Mouse (Mus musculus) CH12.LX (cell line): ENCODE measurements around the gene Rab1a. TPM values are rescaled to one million over a fixed set of nuclear protein-coding genes. Genes with fewer than 3 reads are reported as not detected.

Experiments used
- DNase-seq: peaks from one replicate; pipeline ENCODE4 v3.0.0-alpha.2; 2013; ENCODE audit errors: extremely low read depth
- H3K27ac ChIP-seq: 2 replicates; pipeline ENCODE4 v1.5.1; 2012; ENCODE audit warnings: low read depth, mild to moderate bottlenecking, control low read depth, moderate library complexity; ENCODE audit not compliant: insufficient read depth
- H3K27me3 ChIP-seq: replicated peaks from 2 replicates; pipeline ENCODE3; 2012; ENCODE audit warnings: inconsistent platforms
- H3K36me3 ChIP-seq, 2 experiments: replicated peaks in 1 of 2; 2 replicates each; pipeline versions ENCODE3 to v1.6.1; 2012; ENCODE audit warnings: inconsistent platforms in 1 of 2, low read length in 1 of 2, mild to moderate bottlenecking in 1 of 2, mixed read lengths in 1 of 2, moderate library complexity in 1 of 2; ENCODE audit not compliant: control insufficient read depth in 1 of 2, insufficient read depth in 1 of 2
- H3K4me1 ChIP-seq, 2 experiments: 2 replicates each; pipeline ENCODE4 v1.6.1; 2012; ENCODE audit warnings: inconsistent platforms in 1 of 2, moderate library complexity in 1 of 2; ENCODE audit not compliant: insufficient read depth in 2 of 2, control insufficient read depth in 1 of 2
- H3K4me2 ChIP-seq: 2 replicates; pipeline ENCODE4 v1.6.1; 2012; ENCODE audit warnings: low read depth, mild to moderate bottlenecking, control low read depth; ENCODE audit not compliant: poor library complexity, insufficient read depth, severe bottlenecking
- H3K4me3 ChIP-seq, 3 experiments: fragments of 150-350 bp in 1 of 3; sonication (generic) in 1 of 3; replicated peaks in 1 of 3; 2 replicates each; pipeline versions ENCODE3 to v1.5.1; 2011 to 2012; ENCODE audit warnings: low read depth in 2 of 3, low read length in 2 of 3, mild to moderate bottlenecking in 2 of 3, moderate library complexity in 2 of 3, control low read depth in 1 of 3, improper control_type of control experiment in 1 of 3, inconsistent platforms in 1 of 3, mixed read lengths in 1 of 3; ENCODE audit not compliant: poor library complexity in 1 of 3
- H3K79me2 ChIP-seq: replicated peaks from 2 replicates; pipeline ENCODE4 v1.6.1; 2012; ENCODE audit warnings: mild to moderate bottlenecking, moderate library complexity; ENCODE audit not compliant: control insufficient read depth, poor library complexity, insufficient read depth, severe bottlenecking; ENCODE audit errors: extremely low read depth
- H3K9ac ChIP-seq: 2 replicates; pipeline ENCODE4 v1.6.1; 2012; ENCODE audit warnings: low read depth, mild to moderate bottlenecking, control low read depth, moderate library complexity; ENCODE audit not compliant: insufficient read depth
- H3K9me3 ChIP-seq: replicated peaks from 2 replicates; pipeline ENCODE3; 2012; ENCODE audit warnings: low read length, inconsistent platforms, mixed read lengths
- BHLHE40 ChIP-seq: IDR thresholded peaks from 2 replicates; pipeline ENCODE4 v1.6.1; 2011; ENCODE audit warnings: mild to moderate bottlenecking, low read depth, low read length, improper control_type of control experiment
- CHD1 ChIP-seq: IDR thresholded peaks from 2 replicates; pipeline ENCODE4 v1.6.1; 2012; ENCODE audit warnings: low read depth, low read length, improper control_type of control experiment, inconsistent platforms
- EP300 ChIP-seq: IDR thresholded peaks from 2 replicates; pipeline ENCODE4 v1.6.1; 2011; ENCODE audit warnings: low read length, improper control_type of control experiment
- IRF4 ChIP-seq: IDR thresholded peaks from 2 replicates; pipeline ENCODE4 v1.6.1; 2014; ENCODE audit warnings: low read depth, mild to moderate bottlenecking, inconsistent platforms, low read length, improper control_type of control experiment
- JUN ChIP-seq: IDR thresholded peaks from 2 replicates; pipeline ENCODE4 v1.6.1; 2011; ENCODE audit warnings: low read depth, mild to moderate bottlenecking, low read length, improper control_type of control experiment, moderate library complexity; ENCODE audit not compliant: insufficient read depth
- JUND ChIP-seq: conservative IDR thresholded peaks from 2 replicates; pipeline ENCODE4 v1.6.1; 2011; ENCODE audit warnings: low read depth, low read length, improper control_type of control experiment
- KAT2A ChIP-seq: IDR thresholded peaks from 2 replicates; pipeline ENCODE4 v1.6.1; 2012; ENCODE audit warnings: low read length, improper control_type of control experiment, inconsistent platforms; ENCODE audit not compliant: insufficient replicate concordance
- MAX ChIP-seq: IDR thresholded peaks from 2 replicates; pipeline ENCODE4 v1.6.1; 2011; ENCODE audit warnings: low read length, improper control_type of control experiment
- MAZ ChIP-seq: IDR thresholded peaks from 2 replicates; pipeline ENCODE4 v1.6.1; 2012; ENCODE audit warnings: low read depth, mild to moderate bottlenecking, inconsistent platforms, low read length, improper control_type of control experiment, moderate library complexity
- MXI1 ChIP-seq: IDR thresholded peaks from 2 replicates; pipeline ENCODE4 v1.6.1; 2011; ENCODE audit warnings: mild to moderate bottlenecking, low read depth, low read length, improper control_type of control experiment
- MYC ChIP-seq: IDR thresholded peaks from 2 replicates; pipeline ENCODE4 v1.6.1; 2011; ENCODE audit warnings: low read depth, mild to moderate bottlenecking, improper control_type of control experiment, low read length
- NRF1 ChIP-seq: IDR thresholded peaks from 2 replicates; pipeline ENCODE4 v1.6.1; 2014; ENCODE audit warnings: low read depth, mild to moderate bottlenecking, inconsistent platforms, low read length, improper control_type of control experiment, moderate library complexity
- POLR2AphosphoS2 ChIP-seq: IDR thresholded peaks from 2 replicates; pipeline ENCODE4 v1.6.1; 2011; ENCODE audit warnings: low read depth, low read length, improper control_type of control experiment
- SIN3A ChIP-seq: IDR thresholded peaks from 2 replicates; pipeline ENCODE4 v1.6.1; 2012; ENCODE audit warnings: low read length, improper control_type of control experiment, inconsistent platforms
- TCF12 ChIP-seq: IDR thresholded peaks from 2 replicates; pipeline ENCODE4 v1.6.1; 2014; ENCODE audit warnings: low read depth, mild to moderate bottlenecking, inconsistent platforms, low read length, improper control_type of control experiment
- USF1 ChIP-seq: IDR thresholded peaks from 2 replicates; pipeline ENCODE4 v1.6.1; 2014; ENCODE audit warnings: low read depth, mild to moderate bottlenecking, inconsistent platforms, low read length, improper control_type of control experiment
- USF2 ChIP-seq: conservative IDR thresholded peaks from 2 replicates; pipeline ENCODE4 v1.6.1; 2011; ENCODE audit warnings: low read depth, low read length, improper control_type of control experiment
- ZNF384 ChIP-seq: IDR thresholded peaks from 2 replicates; pipeline ENCODE4 v1.6.1; 2012; ENCODE audit warnings: low read depth, low read length, improper control_type of control experiment, inconsistent platforms
- dilution Hi-C: fragments of 300-500 bp; cut with MboI; formaldehyde crosslinking; loops from 2 replicates; pipeline ENCODE4 v1.14.3; 2020; ENCODE audit warnings: low sequenced_read_pairs; ENCODE audit not compliant: extremely low pct_unique_long_range_greater_than_20kb, extremely low pct_ligation_motif_present
- in situ Hi-C: fragments of 300-500 bp; cut with MboI; formaldehyde crosslinking; loops from 3 replicates; pipeline ENCODE4 v1.14.3; 2019; ENCODE audit warnings: low sequenced_read_pairs, low pct_ligation_motif_present, low pct_unique_long_range_greater_than_20kb, mixed read lengths
- polyA plus RNA-seq: library from polyadenylated mRNA; unstranded; fragments of >175 nt; gene quantifications from 2 replicates; pipeline ENCODE4 v1.2.1, GENCODE M21; 2012; ENCODE audit warnings: low read depth; ENCODE audit not compliant: insufficient read length
- total RNA-seq, 2 experiments: library from RNA; depleted of rRNA; stranded (reverse); fragments of 300-350 nt in 1 of 2; fragments of >200 nt in 1 of 2; gene quantifications; 2 replicates each; pipeline ENCODE4 v1.2.3; 2012 to 2014

The Rab1a gene
- total and polyA plus RNA-seq, 3 experiments: 76.7 to 263 (median 143) TPM

DNA sequence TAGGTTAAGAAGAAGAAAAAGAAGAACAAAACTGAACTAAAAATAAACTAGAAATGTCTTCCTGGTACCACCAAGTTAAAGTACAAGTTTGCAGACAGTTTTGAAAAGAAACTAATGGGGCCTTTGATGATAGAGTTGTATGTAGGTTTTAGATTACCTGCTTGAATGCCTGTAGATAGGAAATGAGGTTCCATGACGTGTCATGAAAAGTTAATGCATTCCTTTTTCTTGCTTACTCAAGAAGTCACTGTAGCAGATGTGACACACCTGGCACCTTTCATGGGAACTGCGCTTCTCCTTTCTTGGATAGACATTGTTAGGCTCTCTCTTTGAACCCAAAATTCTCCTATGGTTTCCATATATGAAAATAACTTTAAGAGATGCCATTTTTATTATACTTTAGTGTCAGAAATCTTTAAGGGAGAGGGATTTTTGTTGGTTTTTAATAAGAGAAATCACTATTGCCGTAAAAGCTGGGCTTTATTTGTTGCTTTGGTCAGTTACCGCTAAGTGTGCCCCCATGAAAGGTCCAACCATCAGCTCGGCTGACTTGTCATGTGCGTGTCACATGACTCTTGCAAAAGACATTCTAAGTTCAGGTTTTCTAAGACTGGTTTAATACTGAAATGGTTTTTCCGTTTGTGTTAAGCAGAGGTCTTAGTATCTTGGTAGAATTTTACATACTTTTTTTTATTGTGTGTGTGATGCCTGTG is 1.2 kb downstream of the Rab1a start:
- H3K36me3 ChIP-seq: peaks cover 0 to 28% of the 10 kb centered on the region in 2 experiments
- H3K4me2 ChIP-seq: peak overlapping the region; percentile 100
- DNase-seq: peak; percentile 43
- H3K27ac ChIP-seq: no peak overlapping the region
- in situ Hi-C loops (no loop called here), dilution Hi-C loops (no loop called here)
- peaks cover 4 to 44% of the 10 kb centered on the region in 2 experiments for H3K4me1 ChIP-seq
- peak overlapping the region; percentile 82 to 94 (median 83) for H3K4me3 ChIP-seq
- TF ChIP-seq CHD1 (0 out of 2 replicates have a peak, but pooled peaks have one; percentile 32), TCF12 (peak; percentile 34; the same call in 1 of the 2 replicates), KAT2A (0 out of 2 replicates have a peak, but pooled peaks have one; percentile 35), NRF1 (no peak), USF1 (peak; percentile 79), MXI1 (peak; percentile 86), MAZ (no peak), SIN3A (peak; percentile 74), USF2 (peak; percentile 77), BHLHE40 (peak; percentile 97), MAX (peak; percentile 73), MYC (peak; percentile 78), POLR2AphosphoS2 (no peak)
- H3K27me3 ChIP-seq: no peaks in the 10 kb centered on the region
- H3K9me3 ChIP-seq: no peaks in the 10 kb centered on the region
- peak overlapping the region; percentile 91 for H3K9ac ChIP-seq
- H3K79me2 ChIP-seq: peaks cover 61% of the 10 kb centered on the region

DNA sequence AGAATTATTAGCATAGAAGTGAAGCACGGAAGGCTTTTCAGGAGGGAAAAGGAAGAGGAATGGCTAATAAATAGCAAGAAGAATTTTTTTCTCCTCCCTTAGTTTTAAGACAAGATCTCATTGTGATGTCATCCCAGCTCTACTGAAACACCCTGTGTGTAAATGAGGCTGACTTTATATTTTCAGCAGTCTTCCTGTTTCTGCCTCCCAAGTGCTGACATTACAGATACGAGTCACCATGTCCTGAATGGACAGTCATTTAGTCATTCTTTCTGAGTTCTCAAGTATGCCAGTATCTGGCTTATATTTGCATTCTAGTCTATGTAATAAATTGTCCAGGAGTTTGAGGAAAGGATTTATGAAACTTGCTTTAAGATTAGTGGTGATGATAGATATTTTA is 3.1 kb downstream of the Rab1a start:
- no peak overlapping the region for H3K27ac ChIP-seq
- no peak overlapping the region for H3K4me3 ChIP-seq
- in situ Hi-C loops (no loop called here), dilution Hi-C loops (no loop called here)
- peaks cover 4 to 52% of the 10 kb centered on the region in 2 experiments for H3K4me1 ChIP-seq
- no peak for TF ChIP-seq MAZ
- TF ChIP-seq ZNF384: no peak
- 0 out of 2 replicates have a peak, but pooled peaks have one; percentile 18 for TF ChIP-seq JUND
- TF ChIP-seq JUN: peak; percentile 37; the same call in 1 of the 2 replicates
- TF ChIP-seq IRF4: peak; percentile 40; the same call in 1 of the 2 replicates
- peak; percentile 31 for TF ChIP-seq EP300
- H3K4me2 ChIP-seq: peak overlapping the region; percentile 33; the same call in 1 of the 2 replicates
- H3K79me2 ChIP-seq: peaks cover 80% of the 10 kb centered on the region
- peak; percentile 61 for DNase-seq
- no peak overlapping the region for H3K9ac ChIP-seq
- H3K27me3 ChIP-seq: no peaks in the 10 kb centered on the region
- peaks cover 4 to 39% of the 10 kb centered on the region in 2 experiments for H3K36me3 ChIP-seq
- no peaks in the 10 kb centered on the region for H3K9me3 ChIP-seq
